Mouse (Mus musculus): ENCODE data around the gene Gm17334.
A peak's percentile ranks its signal among the peaks of the same experiment; 100 is the strongest.

The Gm17334 gene

GRCm38 (mm10) chr11:53737573-53737946 is 35.4 kb downstream of the Gm17334 start:
- no peak for DNase-seq

- DNase-seq = peak; percentile 72
Observed at GRCm38 (mm10) chr11:53736771-53737572, 36.0 kb downstream of the Gm17334 start.

- peak; percentile 55 for DNase-seq
Observed at GRCm38 (mm10) chr11:53735682-53736245, 37.2 kb downstream of the Gm17334 start.

GRCm38 (mm10) chr11:53734970-53735681 is 37.9 kb downstream of the Gm17334 start:
- DNase-seq = no peak

GRCm38 (mm10) chr11:53734431-53734830 is 38.6 kb downstream of the Gm17334 start:
- no peak for DNase-seq

GRCm38 (mm10) chr11:53733824-53734223 is 39.2 kb downstream of the Gm17334 start:
- DNase-seq = no peak

GRCm38 (mm10) chr11:53732244-53732643 is 40.7 kb downstream of the Gm17334 start:
- DNase-seq = no peak

- DNase-seq = no peak
Observed at GRCm38 (mm10) chr11:53731457-53731856, 41.5 kb downstream of the Gm17334 start.
